Comparison of ENCODE assay signal across 9 mouse cellular contexts in the genomic region with DNA sequence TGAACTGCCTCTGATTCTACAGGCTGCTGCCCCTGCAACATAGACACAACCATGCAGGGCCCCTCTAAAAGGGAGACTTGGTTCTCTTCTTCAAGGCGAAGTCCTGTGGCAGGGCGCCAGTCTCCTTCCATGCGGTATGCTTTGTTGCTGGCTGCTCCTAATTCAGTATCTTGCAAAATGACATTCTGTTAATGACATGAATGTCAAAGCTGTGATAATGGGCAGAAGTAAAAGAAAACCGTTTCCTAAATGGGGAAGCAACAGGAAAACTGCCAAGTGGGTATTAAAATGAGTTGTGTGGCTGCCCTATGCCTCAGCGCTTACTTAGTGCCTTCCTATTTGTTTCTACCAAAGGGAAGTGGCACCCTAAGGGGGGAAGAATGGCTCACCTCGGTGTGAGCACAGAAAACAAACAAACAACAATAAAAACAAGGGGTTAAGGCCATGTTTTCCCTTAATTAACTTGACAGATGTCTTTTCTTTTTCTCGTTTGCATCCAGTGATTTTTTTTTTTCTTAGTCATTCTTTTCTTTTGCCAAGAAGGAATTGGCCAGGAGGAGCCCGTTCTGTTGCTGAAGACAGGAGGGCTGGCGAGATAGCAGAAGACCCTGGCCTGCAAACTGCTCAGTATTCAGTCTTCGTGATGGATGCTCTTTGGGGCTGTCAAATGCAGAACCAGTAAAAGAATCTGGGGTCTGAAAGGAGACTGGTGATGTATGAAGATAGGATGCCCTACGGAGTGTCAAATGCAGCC.
DNase-seq lines count a peak whose midpoint lies in the region; ATAC-seq and TF ChIP-seq lines count a peak whose summit lies in the region.
"Had no signal": no experiment of that assay in that cellular context is flagged by ENCODE, and none has a peak within 500 bp of the region (broad histone marks: within the 10 kb centered on the region; RNA-seq: fewer than 3 reads in every experiment).

No protein-coding gene starts in this region.

- H3K4me1 ChIP-seq in spleen, adult 2 months (ENCODE audit: control insufficient read depth, insufficient read depth, insufficient read length), result no peaks in the 10 kb centered on the region
- H3K4me1 ChIP-seq in hindbrain, embryonic 16.5 days (ENCODE audit: control insufficient read depth, insufficient read depth, low read depth, low read length), result peaks cover 5% of the 10 kb centered on the region; the same call in 1 of the 2 replicates

- no peaks in the 10 kb centered on the region for H3K36me3 ChIP-seq in spleen, adult 2 months (ENCODE audit: control insufficient read depth, insufficient read depth, low read length)
- no peaks in the 10 kb centered on the region for H3K36me3 ChIP-seq in hindbrain, embryonic 16.5 days (ENCODE audit: control insufficient read depth, insufficient read depth, low read length)
- H3K36me3 ChIP-seq: limb, embryonic 15.5 days had no signal

- WGBS in spleen, adult 2 months, result 59% methylated on average over 11 of the region's 11 CpGs
- 32% methylated on average over 11 of the region's 11 CpGs for WGBS in hindbrain, embryonic 16.5 days

- no peak overlapping the region for H3K4me2 ChIP-seq in hindbrain, embryonic 16.5 days (ENCODE audit: low read length)
- H3K4me2 ChIP-seq: limb, embryonic 15.5 days had no signal

- no peak overlapping the region for H3K9ac ChIP-seq in hindbrain, embryonic 16.5 days (ENCODE audit: low read depth, low read length)
- H3K9ac ChIP-seq: limb, embryonic 15.5 days had no signal

- H3K9me3 ChIP-seq in hindbrain, embryonic 16.5 days (ENCODE audit: control insufficient read depth, low read length), result 0 out of 2 replicates have a peak, but pooled peaks cover 3% of the 10 kb centered on the region
- H3K9me3 ChIP-seq: limb, embryonic 15.5 days had no signal

- no peak for TF ChIP-seq POLR2A in spleen, adult 2 months (IDR thresholded peaks at IDR 0.05; ENCODE audit: low read depth, low read length)

- TF ChIP-seq CTCF in spleen, adult 2 months (IDR thresholded peaks at IDR 0.05; ENCODE audit: extremely low read depth, insufficient read depth, insufficient read length, insufficient replicate concordance), result no peak

- peak; percentile 43 for DNase-seq in adrenal gland, postnatal 25 days
- DNase-seq in adrenal gland, adult 2 months, result no peak
- no peak for DNase-seq in spleen, adult 2 months (ENCODE audit: low read depth in 1 of 2, low spot score in 2 of 2)
- no peak for DNase-seq in spleen, adult 18-20 months
- DNase-seq in lung, postnatal 4 days, result peak; percentile 70 to 90
- DNase-seq in urinary bladder, adult 18-20 months (ENCODE audit: low spot score in 2 of 2), result no peak
- DNase-seq in right cerebral cortex, adult 2 months (ENCODE audit: low spot score in 2 of 2), result no peak

- H3K4me3 ChIP-seq in spleen, adult 2 months (ENCODE audit: extremely low read depth, insufficient read depth, insufficient read length), result no peak overlapping the region
- no peak overlapping the region for H3K4me3 ChIP-seq in hindbrain, embryonic 16.5 days (ENCODE audit: low read length)
- H3K4me3 ChIP-seq: limb, embryonic 15.5 days had no signal

- H3K27ac ChIP-seq in spleen, adult 2 months (ENCODE audit: insufficient read depth, low read length), result peak overlapping the region; percentile 23; the same call in 1 of the 2 replicates
- no peak overlapping the region for H3K27ac ChIP-seq in hindbrain, embryonic 16.5 days (ENCODE audit: low read depth, low read length)
- H3K27ac ChIP-seq: limb, embryonic 15.5 days had no signal

- H3K27me3 ChIP-seq in spleen, adult 2 months (ENCODE audit: control insufficient read depth, insufficient read depth, low read length), result no peaks in the 10 kb centered on the region
- H3K27me3 ChIP-seq in hindbrain, embryonic 16.5 days (replicated peaks; ENCODE audit: control insufficient read depth, insufficient read depth, low read length), result no peaks in the 10 kb centered on the region
- H3K27me3 ChIP-seq: limb, embryonic 15.5 days had no signal

- peak; percentile 48 for ATAC-seq in hindbrain, embryonic 16.5 days

Comparison
In these comparisons a context has a peak if more than half of its experiments do, and no peak if none do; other contexts are left out.
1. DNase-seq: peak in adrenal gland, postnatal 25 days (single experiment) and lung, postnatal 4 days (2 of 2); none in adrenal gland, adult 2 months (single experiment), spleen, adult 2 months (0 of 2), spleen, adult 18-20 months (0 of 2), urinary bladder, adult 18-20 months (0 of 2) and right cerebral cortex, adult 2 months (0 of 2).